Mouse (Mus musculus) midbrain, embryonic 11.5 days (tissue): ENCODE results near the gene AI661453. TPM values are rescaled to one million over a fixed set of nuclear protein-coding genes. Genes with fewer than 3 reads are reported as not detected.

Source experiments
- ATAC-seq: fragments of 200-750 bp; cut with Nextera tagmentation; 2 replicates; pipeline ENCODE4 v1.8.0; 2017; ENCODE audit warnings: moderate TSS enrichment, moderate library complexity; ENCODE audit not compliant: low FRiP score
- DNase-seq: peaks from one replicate; pipeline ENCODE4 v3.0.0; 2015; ENCODE audit warnings: low spot score; ENCODE audit errors: missing footprints
- H3K27ac ChIP-seq: fragments of 300-500 bp; sonication (generic); 2 replicates; pipeline ENCODE4 v1.5.1; 2014; ENCODE audit warnings: low read depth, low read length
- H3K27me3 ChIP-seq: fragments of 300-500 bp; sonication (generic); 2 replicates; pipeline ENCODE4 v1.6.1; 2014; ENCODE audit warnings: mild to moderate bottlenecking, low read length, moderate library complexity, mixed read lengths; ENCODE audit not compliant: control insufficient read depth, insufficient read depth
- H3K36me3 ChIP-seq: fragments of 300-500 bp; sonication (generic); 2 replicates; pipeline ENCODE4 v1.6.1; 2014; ENCODE audit warnings: mild to moderate bottlenecking, low read length, moderate library complexity, mixed read lengths; ENCODE audit not compliant: control insufficient read depth, insufficient read depth
- H3K4me1 ChIP-seq: fragments of 300-500 bp; sonication (generic); 2 replicates; pipeline ENCODE4 v1.6.1; 2014; ENCODE audit warnings: low read length; ENCODE audit not compliant: control insufficient read depth, insufficient read depth
- H3K4me2 ChIP-seq: fragments of 300-500 bp; sonication (generic); 2 replicates; pipeline ENCODE4 v1.6.1; 2014; ENCODE audit warnings: mild to moderate bottlenecking, moderate library complexity
- H3K4me3 ChIP-seq: fragments of 300-500 bp; sonication (generic); 2 replicates; pipeline ENCODE4 v1.5.1; 2014; ENCODE audit warnings: low read depth, low read length
- H3K9ac ChIP-seq: fragments of 300-500 bp; sonication (generic); 2 replicates; pipeline ENCODE4 v1.6.1; 2014; ENCODE audit warnings: low read length
- H3K9me3 ChIP-seq: fragments of 300-500 bp; sonication (generic); 2 replicates; pipeline ENCODE4 v1.6.1; 2016; ENCODE audit warnings: low read length; ENCODE audit not compliant: control insufficient read depth
- WGBS: fragments of 180-500 bp; shearing (Covaris S2); extraction: QIAGEN DNeasy Blood & Tissue Kit; methylation state at CpG from one replicate; pipeline ENCODE4 v1.1.7; 2014; 5-methylcytosine and 5-hydroxymethylcytosine counted together
- polyA plus RNA-seq: library from polyadenylated mRNA; unstranded; fragments of >200 nt; fragmentation: Nextera tagmentation; extraction: Ambion mirVana; gene quantifications from 2 replicates; pipeline ENCODE4 v1.2.1, GENCODE M21; 2014

Gene AI661453
- polyA plus RNA-seq, 1 experiment from 2014 or later: 0.07 TPM

- Histone ChIP-seq H3K27ac (no peak overlapping the region), H3K4me3 (no peak overlapping the region), H3K9me3 (no peaks in the 10 kb centered on the region), H3K36me3 (no peaks in the 10 kb centered on the region), H3K27me3 (peaks cover 24% of the 10 kb centered on the region), H3K4me2 (no peak overlapping the region), H3K4me1 (peaks cover 2% of the 10 kb centered on the region; the same call in 1 of the 2 replicates), H3K9ac (no peak overlapping the region)
- no peak for DNase-seq
- ATAC-seq: no peak
- WGBS: 85% methylated on average over 4 of the region's 4 CpGs
Measured at GRCm38 (mm10) chr17:47469642-47470041, 33.2 kb downstream of the AI661453 start.

- H3K4me1 ChIP-seq: peaks cover under 1% of the 10 kb centered on the region; the same call in 1 of the 2 replicates
- no peaks in the 10 kb centered on the region for H3K36me3 ChIP-seq
- 96% methylated on average over 4 of the region's 4 CpGs for WGBS
- no peak overlapping the region for H3K27ac ChIP-seq
- no peak for ATAC-seq
- H3K4me3 ChIP-seq: no peak overlapping the region
- H3K27me3 ChIP-seq: peaks cover 24% of the 10 kb centered on the region
- no peak for DNase-seq
- H3K9me3 ChIP-seq: no peaks in the 10 kb centered on the region
- H3K4me2 ChIP-seq: no peak overlapping the region
- no peak overlapping the region for H3K9ac ChIP-seq
Measured at GRCm38 (mm10) chr17:47470121-47470520, 33.7 kb downstream of the AI661453 start.

GRCm38 (mm10) chr17:47470686-47471085 is 34.3 kb downstream of the AI661453 start:
- H3K4me3 ChIP-seq: no peak overlapping the region
- H3K27me3 ChIP-seq: peaks cover 24% of the 10 kb centered on the region
- H3K9me3 ChIP-seq: no peaks in the 10 kb centered on the region
- ATAC-seq: no peak
- H3K4me1 ChIP-seq: no peaks in the 10 kb centered on the region
- no peak overlapping the region for H3K9ac ChIP-seq
- H3K36me3 ChIP-seq: no peaks in the 10 kb centered on the region
- 89% methylated on average over 5 of the region's 5 CpGs for WGBS
- DNase-seq: no peak
- H3K4me2 ChIP-seq: no peak overlapping the region
- H3K27ac ChIP-seq: no peak overlapping the region

- no peaks in the 10 kb centered on the region for H3K36me3 ChIP-seq
- H3K4me2 ChIP-seq: no peak overlapping the region
- DNase-seq (peak; percentile 51), ATAC-seq (no peak)
- no peak overlapping the region for H3K4me3 ChIP-seq
- H3K4me1 ChIP-seq: no peaks in the 10 kb centered on the region
- H3K9ac ChIP-seq: no peak overlapping the region
- no peak overlapping the region for H3K27ac ChIP-seq
- peaks cover 16% of the 10 kb centered on the region for H3K27me3 ChIP-seq
- H3K9me3 ChIP-seq: no peaks in the 10 kb centered on the region
- WGBS: 53% methylated on average over 15 of the region's 15 CpGs
Measured at GRCm38 (mm10) chr17:47472435-47473350, 36.3 kb downstream of the AI661453 start.

GRCm38 (mm10) chr17:47473434-47473974 is 37.1 kb downstream of the AI661453 start:
- H3K4me2 ChIP-seq: no peak overlapping the region
- H3K4me3 ChIP-seq: no peak overlapping the region
- no peak overlapping the region for H3K27ac ChIP-seq
- H3K4me1 ChIP-seq: no peaks in the 10 kb centered on the region
- WGBS: 13% methylated on average over 8 of the region's 8 CpGs
- 0 out of 2 replicates have a peak, but pooled peaks have one; percentile 14 for ATAC-seq
- H3K27me3 ChIP-seq: peaks cover 9% of the 10 kb centered on the region
- no peak overlapping the region for H3K9ac ChIP-seq
- no peaks in the 10 kb centered on the region for H3K36me3 ChIP-seq
- H3K9me3 ChIP-seq: no peaks in the 10 kb centered on the region
- DNase-seq: peak; percentile 94

- Histone ChIP-seq H3K9ac (no peak overlapping the region), H3K36me3 (no peaks in the 10 kb centered on the region), H3K4me2 (no peak overlapping the region), H3K4me1 (no peaks in the 10 kb centered on the region), H3K27ac (no peak overlapping the region), H3K4me3 (no peak overlapping the region), H3K9me3 (no peaks in the 10 kb centered on the region), H3K27me3 (peaks cover 1% of the 10 kb centered on the region; the same call in 1 of the 2 replicates)
- WGBS: 78% methylated on average over 4 of the region's 4 CpGs
- ATAC-seq: no peak
- no peak for DNase-seq
Measured at GRCm38 (mm10) chr17:47474250-47474649, 37.8 kb downstream of the AI661453 start.

- 86% methylated on average over 4 of the region's 4 CpGs for WGBS
- ATAC-seq: no peak
- H3K27me3 ChIP-seq: no peaks in the 10 kb centered on the region
Measured at GRCm38 (mm10) chr17:47475181-47475580, 38.8 kb downstream of the AI661453 start.

GRCm38 (mm10) chr17:47475714-47476113 is 39.3 kb downstream of the AI661453 start:
- Histone ChIP-seq H3K27me3 (no peaks in the 10 kb centered on the region), H3K36me3 (no peaks in the 10 kb centered on the region), H3K4me3 (no peak overlapping the region), H3K9me3 (no peaks in the 10 kb centered on the region), H3K9ac (no peak overlapping the region), H3K27ac (no peak overlapping the region), H3K4me1 (no peaks in the 10 kb centered on the region), H3K4me2 (no peak overlapping the region)
- WGBS: 61% methylated on average over 3 of the region's 3 CpGs
- ATAC-seq: no peak
- DNase-seq: no peak

More at GRCm38 (mm10) chr17:47475181-47475580, 38.8 kb downstream of the AI661453 start:
- H3K4me1 ChIP-seq: no peaks in the 10 kb centered on the region
- H3K4me3 ChIP-seq: no peak overlapping the region
- no peak for DNase-seq
- H3K9ac ChIP-seq: no peak overlapping the region
- H3K27ac ChIP-seq: no peak overlapping the region
- H3K36me3 ChIP-seq: no peaks in the 10 kb centered on the region
- H3K9me3 ChIP-seq: no peaks in the 10 kb centered on the region
- H3K4me2 ChIP-seq: no peak overlapping the region

GRCm38 (mm10) chr17:47479887-47480286 is 43.5 kb downstream of the AI661453 start:
- Histone ChIP-seq H3K4me2 (no peak overlapping the region), H3K27me3 (no peaks in the 10 kb centered on the region), H3K4me3 (no peak overlapping the region), H3K27ac (no peak overlapping the region), H3K36me3 (no peaks in the 10 kb centered on the region), H3K9me3 (no peaks in the 10 kb centered on the region), H3K4me1 (peaks cover 3% of the 10 kb centered on the region; the same call in 1 of the 2 replicates), H3K9ac (no peak overlapping the region)
- DNase-seq (no peak), ATAC-seq (no peak)
- 82% methylated on average over 3 of the region's 3 CpGs for WGBS
